Mouse (Mus musculus) heart, embryonic 11.5 days (tissue): ENCODE measurements around the gene Kif11. TPM values are rescaled to one million over a fixed set of nuclear protein-coding genes. Genes with fewer than 3 reads are reported as not detected.

Source experiments
- ATAC-seq: fragments of 200-750 bp; cut with Nextera tagmentation; replicated peaks from 2 replicates; pipeline ENCODE4 v1.8.0; 2017; ENCODE audit warnings: moderate library complexity; ENCODE audit not compliant: insufficient number of reproducible peaks, low FRiP score, low TSS enrichment
- H3K27ac ChIP-seq: fragments of 300-500 bp; sonication (generic); 2 replicates; pipeline ENCODE4 v1.5.1; 2014; ENCODE audit warnings: mild to moderate bottlenecking, low read depth, low read length
- H3K27me3 ChIP-seq: fragments of 300-500 bp; sonication (generic); 2 replicates; pipeline ENCODE4 v1.6.1; 2014; ENCODE audit warnings: mild to moderate bottlenecking, low read length, mixed read lengths; ENCODE audit not compliant: control insufficient read depth, insufficient read depth
- H3K36me3 ChIP-seq: fragments of 300-500 bp; sonication (generic); 2 replicates; pipeline ENCODE4 v1.6.1; 2014; ENCODE audit warnings: mild to moderate bottlenecking, low read length, moderate library complexity, mixed read lengths; ENCODE audit not compliant: control insufficient read depth, insufficient read depth
- H3K4me1 ChIP-seq: fragments of 300-500 bp; sonication (generic); 2 replicates; pipeline ENCODE4 v1.6.1; 2014; ENCODE audit warnings: low read length; ENCODE audit not compliant: control insufficient read depth, insufficient read depth
- H3K4me2 ChIP-seq: fragments of 300-500 bp; sonication (generic); 2 replicates; pipeline ENCODE4 v1.6.1; 2014; ENCODE audit warnings: mild to moderate bottlenecking, moderate library complexity
- H3K4me3 ChIP-seq: fragments of 300-500 bp; sonication (generic); 2 replicates; pipeline ENCODE4 v1.5.1; 2014; ENCODE audit warnings: low read depth, low read length
- H3K9ac ChIP-seq: fragments of 300-500 bp; sonication (generic); 2 replicates; pipeline ENCODE4 v1.6.1; 2014; ENCODE audit warnings: mild to moderate bottlenecking, low read depth, low read length, moderate library complexity
- H3K9me3 ChIP-seq: fragments of 300-500 bp; sonication (generic); replicated peaks from 2 replicates; pipeline ENCODE4 v1.6.1; 2016; ENCODE audit warnings: low read length; ENCODE audit not compliant: control insufficient read depth
- WGBS: fragments of 180-500 bp; shearing (Covaris S2); extraction: QIAGEN DNeasy Blood & Tissue Kit; methylation state at CpG from one replicate; pipeline ENCODE4 v1.1.7; 2014; ENCODE audit not compliant: insufficient replicate concordance; 5-methylcytosine and 5-hydroxymethylcytosine counted together
- polyA plus RNA-seq: library from polyadenylated mRNA; unstranded; fragments of >200 nt; fragmentation: Nextera tagmentation; extraction: Ambion mirVana; gene quantifications from 2 replicates; pipeline ENCODE4 v1.2.1, GENCODE M21; 2014

The Kif11 gene
- polyA plus RNA-seq, 1 experiment from 2014 or later = 54.1 TPM

DNA sequence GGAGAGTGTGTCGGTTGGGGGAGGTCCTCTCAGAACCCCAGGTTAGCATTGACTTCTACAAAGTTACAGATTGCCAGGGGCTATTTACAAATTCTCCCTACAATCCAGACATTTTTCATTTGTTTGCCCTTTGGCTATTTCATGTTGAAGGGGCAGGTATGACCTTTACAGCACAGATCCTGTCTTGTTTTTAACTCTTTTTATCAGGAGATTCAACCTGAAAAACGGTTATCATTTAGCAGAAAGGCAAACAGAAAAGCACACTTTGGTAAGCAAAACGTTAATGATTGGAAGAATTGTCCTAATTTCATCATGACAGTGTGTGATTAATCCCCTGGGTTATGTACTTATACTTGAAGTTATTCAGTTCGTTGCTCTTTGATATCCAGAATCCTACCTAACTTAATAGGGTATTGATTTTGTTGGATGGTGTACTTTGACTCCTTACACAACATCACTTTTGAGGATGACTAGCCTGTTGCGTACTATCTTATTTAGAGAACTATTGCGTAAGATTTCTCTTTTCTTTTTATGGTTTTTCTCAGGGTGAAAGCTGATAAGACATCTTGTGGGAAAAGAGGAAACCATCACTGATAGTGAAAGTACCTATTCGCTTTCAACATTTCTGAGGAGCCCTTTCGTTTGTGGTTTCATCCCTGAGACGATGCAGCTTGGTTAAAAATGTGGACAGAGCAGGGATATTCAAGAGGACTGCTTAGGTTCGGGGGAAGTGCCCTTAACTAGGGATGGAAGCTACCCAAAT is 66.5 kb downstream of the Kif11 start:
- 66% methylated on average over 10 of the region's 10 CpGs for WGBS
- no peaks in the 10 kb centered on the region for H3K9me3 ChIP-seq
- H3K4me1 ChIP-seq = no peaks in the 10 kb centered on the region
- H3K9ac ChIP-seq = no peak overlapping the region
- no peak overlapping the region for H3K4me2 ChIP-seq
- no peak for ATAC-seq
- H3K4me3 ChIP-seq = no peak overlapping the region
- H3K27me3 ChIP-seq = peaks cover 7% of the 10 kb centered on the region
- no peak overlapping the region for H3K27ac ChIP-seq
- no peaks in the 10 kb centered on the region for H3K36me3 ChIP-seq

DNA sequence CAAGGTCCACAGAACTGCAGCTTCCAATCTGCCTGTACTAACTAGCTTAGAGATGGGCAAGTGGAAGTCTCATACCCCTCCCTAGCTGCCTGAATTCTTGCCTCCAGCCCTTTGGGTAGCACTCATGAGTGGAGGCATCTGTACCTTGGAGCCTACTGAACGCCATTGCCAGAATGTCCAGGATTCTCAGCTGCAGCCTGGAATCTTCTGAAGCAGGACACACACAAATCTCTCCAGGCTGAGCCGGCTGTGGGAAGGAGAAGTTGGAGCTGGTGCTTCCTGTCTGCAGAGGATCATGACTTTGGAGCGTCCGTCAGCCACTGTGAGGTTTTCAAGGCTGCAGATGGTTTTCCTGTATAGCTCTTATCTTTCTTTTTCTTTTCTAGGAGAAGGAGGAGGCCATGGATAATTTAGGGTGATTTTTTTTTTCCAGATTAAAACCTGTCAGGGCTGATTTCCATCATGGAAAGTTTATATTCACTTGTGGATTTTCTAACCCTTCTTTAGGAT is 67.5 kb downstream of the Kif11 start:
- Histone ChIP-seq H3K9me3 (no peaks in the 10 kb centered on the region), H3K4me3 (no peak overlapping the region), H3K9ac (no peak overlapping the region), H3K27me3 (peaks cover 7% of the 10 kb centered on the region), H3K27ac (no peak overlapping the region), H3K36me3 (no peaks in the 10 kb centered on the region), H3K4me2 (no peak overlapping the region), H3K4me1 (no peaks in the 10 kb centered on the region)
- 27% methylated on average over 4 of the region's 4 CpGs for WGBS
- ATAC-seq = no peak

DNA sequence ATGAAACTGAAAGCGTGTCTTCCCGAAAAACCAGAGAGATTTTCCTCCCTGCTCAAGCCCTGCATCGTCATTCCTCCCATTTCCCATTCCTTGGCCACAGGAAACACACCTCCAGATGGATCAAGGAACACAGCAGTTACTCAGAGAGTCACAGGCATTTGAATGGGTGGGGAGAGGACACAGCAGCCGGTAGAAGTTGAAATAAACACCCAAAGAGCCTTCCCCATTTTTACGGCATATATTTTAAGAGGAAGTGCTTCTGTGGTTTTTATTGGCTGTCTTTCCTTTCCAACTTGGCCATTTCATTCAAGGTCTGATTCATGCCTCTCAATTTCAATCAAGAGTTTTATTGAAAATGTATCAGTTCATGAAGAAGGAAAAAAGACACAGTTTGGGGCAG is 72.0 kb downstream of the Kif11 start:
- WGBS = 53% methylated on average over 5 of the region's 5 CpGs
- H3K4me1 ChIP-seq = no peaks in the 10 kb centered on the region
- H3K27me3 ChIP-seq = peaks cover 2% of the 10 kb centered on the region; the same call in 1 of the 2 replicates
- no peak overlapping the region for H3K4me2 ChIP-seq
- no peaks in the 10 kb centered on the region for H3K9me3 ChIP-seq
- H3K27ac ChIP-seq = no peak overlapping the region
- H3K9ac ChIP-seq = no peak overlapping the region
- no peak overlapping the region for H3K4me3 ChIP-seq
- no peaks in the 10 kb centered on the region for H3K36me3 ChIP-seq
- no peak for ATAC-seq

DNA sequence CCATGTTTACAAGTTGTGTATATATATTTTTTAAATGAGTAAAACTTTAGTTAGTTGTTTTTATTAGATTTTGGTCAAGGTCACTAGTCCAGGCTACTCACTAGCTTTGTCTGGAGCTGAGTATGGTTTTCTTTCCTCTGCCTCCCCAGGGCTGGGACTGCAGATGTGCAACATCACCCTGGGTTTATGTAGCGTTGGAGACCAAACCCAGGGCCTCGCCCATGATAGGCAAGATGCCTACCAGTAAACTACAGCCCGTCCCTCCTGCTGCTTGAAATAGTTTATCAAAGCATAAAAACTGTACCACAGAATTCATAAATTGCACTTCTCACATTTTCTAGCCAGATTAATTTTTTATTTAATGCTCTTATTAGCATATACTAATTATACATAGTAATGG is 73.0 kb downstream of the Kif11 start:
- 82% methylated on average over 3 of the region's 3 CpGs for WGBS
- Histone ChIP-seq H3K36me3 (no peaks in the 10 kb centered on the region), H3K27me3 (peaks cover 2% of the 10 kb centered on the region; the same call in 1 of the 2 replicates), H3K9me3 (no peaks in the 10 kb centered on the region), H3K4me3 (no peak overlapping the region), H3K27ac (no peak overlapping the region), H3K4me1 (no peaks in the 10 kb centered on the region), H3K9ac (no peak overlapping the region), H3K4me2 (no peak overlapping the region)
- ATAC-seq = no peak

DNA sequence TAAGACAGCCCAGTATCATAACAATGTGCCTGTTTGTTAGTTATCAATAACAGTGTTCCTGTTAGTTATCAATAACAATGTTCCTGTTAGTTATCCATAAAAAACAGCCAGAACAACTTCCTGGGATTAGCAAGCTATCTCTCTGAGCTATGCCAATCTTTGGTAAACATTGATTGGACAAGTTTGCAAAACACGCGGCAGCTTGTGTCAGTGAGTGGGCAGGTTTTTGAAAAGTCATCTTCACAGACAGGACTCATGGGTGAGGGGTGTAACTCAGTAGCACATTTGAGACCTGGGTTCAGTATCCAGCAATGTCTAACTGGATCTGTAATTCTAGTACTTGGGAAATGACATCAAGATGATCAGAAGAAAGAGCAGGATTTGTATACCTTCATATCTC is 79.3 kb downstream of the Kif11 start:
- ATAC-seq = no peak
- Histone ChIP-seq H3K9ac (no peak overlapping the region), H3K4me1 (no peaks in the 10 kb centered on the region), H3K27me3 (0 out of 2 replicates have a peak, but pooled peaks cover 2% of the 10 kb centered on the region), H3K4me2 (no peak overlapping the region), H3K27ac (no peak overlapping the region), H3K4me3 (no peak overlapping the region), H3K9me3 (peaks cover 2% of the 10 kb centered on the region), H3K36me3 (no peaks in the 10 kb centered on the region)
- 63% methylated on average over 2 of the region's 2 CpGs for WGBS

DNA sequence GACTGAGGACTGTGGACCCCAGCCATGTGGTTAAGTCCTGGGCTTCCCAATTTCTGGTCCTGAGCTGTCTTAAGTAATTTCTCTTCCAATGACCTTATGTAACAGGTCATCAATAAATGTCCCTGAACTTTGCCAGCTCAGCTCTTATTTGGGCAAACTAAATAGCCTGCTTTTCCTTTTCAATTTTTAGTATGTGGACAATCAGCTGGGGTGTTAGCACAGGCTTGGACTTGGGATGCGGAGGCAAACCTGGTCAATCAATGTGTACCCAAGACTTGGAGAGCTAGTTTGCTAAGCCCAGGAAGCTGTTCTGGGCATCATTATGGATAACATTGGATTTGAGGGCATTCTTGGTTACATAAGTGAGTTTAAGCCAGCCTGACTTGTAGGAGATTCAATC is 79.8 kb downstream of the Kif11 start:
- ATAC-seq = no peak
- Histone ChIP-seq H3K4me2 (no peak overlapping the region), H3K9ac (no peak overlapping the region), H3K27me3 (0 out of 2 replicates have a peak, but pooled peaks cover 2% of the 10 kb centered on the region), H3K36me3 (no peaks in the 10 kb centered on the region), H3K4me1 (no peaks in the 10 kb centered on the region), H3K4me3 (no peak overlapping the region), H3K9me3 (peaks cover 5% of the 10 kb centered on the region), H3K27ac (no peak overlapping the region)
- WGBS = 84% methylated on average over 1 of the region's 1 CpGs

DNA sequence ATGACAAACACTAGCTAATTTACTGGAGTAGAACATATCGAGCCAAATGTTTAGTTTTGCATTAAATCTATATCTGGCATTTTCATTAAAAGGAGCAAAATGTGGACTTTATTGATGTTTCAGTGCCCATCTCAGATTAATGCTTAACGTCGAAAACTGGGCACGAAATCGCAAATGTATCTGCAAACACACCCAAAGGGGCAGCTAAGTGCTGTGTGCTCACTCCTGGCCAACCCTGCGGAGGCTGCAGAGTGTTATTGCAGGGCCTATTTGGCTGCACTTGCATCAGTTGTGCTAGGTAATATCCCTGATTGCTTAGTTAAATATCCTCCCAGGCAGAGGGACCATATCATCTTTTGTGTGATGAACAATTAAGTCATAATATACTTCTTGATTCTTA is 81.8 kb downstream of the Kif11 start:
- Histone ChIP-seq H3K36me3 (no peaks in the 10 kb centered on the region; the same call in 1 of the 2 replicates), H3K27ac (no peak overlapping the region), H3K4me2 (no peak overlapping the region), H3K9ac (no peak overlapping the region), H3K4me1 (no peaks in the 10 kb centered on the region), H3K27me3 (0 out of 2 replicates have a peak, but pooled peaks cover under 1% of the 10 kb centered on the region), H3K4me3 (no peak overlapping the region), H3K9me3 (peaks cover 7% of the 10 kb centered on the region)
- 78% methylated on average over 6 of the region's 6 CpGs for WGBS
- ATAC-seq = no peak

DNA sequence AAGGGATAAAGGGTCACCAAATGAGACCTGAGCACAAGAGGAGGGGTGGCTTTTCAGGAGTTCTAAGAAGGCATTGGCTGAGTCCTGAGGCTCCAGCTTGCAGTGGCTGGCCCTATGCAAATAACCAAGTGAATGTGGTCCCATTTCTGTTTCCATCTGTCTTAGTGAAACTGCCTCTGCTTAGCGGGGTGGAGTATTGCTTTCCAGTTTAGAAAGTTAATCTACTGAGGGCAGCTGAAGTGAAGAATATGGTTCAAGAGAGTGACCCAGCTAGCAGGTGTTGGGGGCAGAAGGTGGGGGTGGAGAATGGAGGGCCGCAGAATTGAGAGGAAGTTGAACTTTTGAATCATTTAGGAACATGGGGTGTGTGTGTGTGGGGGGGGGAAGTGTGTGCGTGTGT is 90.2 kb downstream of the Kif11 start:
- no peak overlapping the region for H3K4me3 ChIP-seq
- H3K4me2 ChIP-seq = no peak overlapping the region
- H3K27me3 ChIP-seq = no peaks in the 10 kb centered on the region
- no peak overlapping the region for H3K27ac ChIP-seq
- H3K9ac ChIP-seq = no peak overlapping the region
- no peaks in the 10 kb centered on the region for H3K4me1 ChIP-seq
- no peak for ATAC-seq
- H3K9me3 ChIP-seq = 0 out of 2 replicates have a peak, but pooled peaks cover 2% of the 10 kb centered on the region
- H3K36me3 ChIP-seq = no peaks in the 10 kb centered on the region; the same call in 1 of the 2 replicates
- WGBS = 79% methylated on average over 3 of the region's 3 CpGs

DNA sequence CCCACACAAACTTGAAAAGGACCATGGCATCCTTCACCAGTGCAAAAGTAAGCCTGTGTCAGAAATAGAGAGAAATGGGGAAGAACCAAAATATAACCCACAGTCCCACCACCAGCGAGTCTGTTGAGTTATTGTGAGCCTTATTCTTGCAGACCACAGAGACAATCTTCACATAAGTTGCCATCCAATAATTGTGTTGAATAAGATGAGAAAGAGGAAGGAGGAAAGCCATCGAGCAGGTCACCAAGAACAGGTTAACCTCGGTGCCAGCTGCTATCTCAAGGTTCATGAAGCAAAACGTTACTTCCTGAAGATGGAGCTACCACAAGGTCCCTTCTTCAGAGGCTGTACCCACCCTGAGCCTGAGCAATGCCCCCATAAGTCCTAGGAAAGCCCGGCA is 90.8 kb downstream of the Kif11 start:
- no peaks in the 10 kb centered on the region; the same call in 1 of the 2 replicates for H3K36me3 ChIP-seq
- 74% methylated on average over 5 of the region's 5 CpGs for WGBS
- no peak overlapping the region for H3K4me2 ChIP-seq
- no peak overlapping the region for H3K27ac ChIP-seq
- ATAC-seq = no peak
- no peaks in the 10 kb centered on the region for H3K27me3 ChIP-seq
- H3K9me3 ChIP-seq = 0 out of 2 replicates have a peak, but pooled peaks cover 2% of the 10 kb centered on the region
- no peak overlapping the region for H3K9ac ChIP-seq
- H3K4me1 ChIP-seq = no peaks in the 10 kb centered on the region
- H3K4me3 ChIP-seq = no peak overlapping the region
